Mouse (Mus musculus): ENCODE results near the gene Coq2.

Coq2 gene

DNA sequence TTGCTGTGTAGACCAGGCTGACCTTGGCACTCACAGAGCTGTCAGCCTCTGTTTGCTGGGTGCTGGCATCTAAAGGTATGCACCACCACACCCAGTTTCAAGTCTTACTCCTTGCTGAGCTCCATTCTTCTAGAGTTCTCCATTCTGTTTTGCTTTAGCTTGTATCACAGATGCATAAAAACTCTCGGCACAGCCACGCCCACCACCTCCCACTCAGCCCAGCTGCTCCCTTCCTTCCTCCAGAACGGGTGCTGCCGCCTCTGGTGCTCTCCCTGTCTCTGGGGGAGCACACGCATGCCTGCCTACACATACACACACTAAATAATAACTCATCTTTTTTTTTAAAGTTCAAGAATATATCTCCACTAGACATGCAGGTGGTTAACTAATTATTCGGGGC lies 16.5 kb downstream of the Coq2 start:
- DNase-seq (ENCODE audit: low spot score), result no peak

DNA sequence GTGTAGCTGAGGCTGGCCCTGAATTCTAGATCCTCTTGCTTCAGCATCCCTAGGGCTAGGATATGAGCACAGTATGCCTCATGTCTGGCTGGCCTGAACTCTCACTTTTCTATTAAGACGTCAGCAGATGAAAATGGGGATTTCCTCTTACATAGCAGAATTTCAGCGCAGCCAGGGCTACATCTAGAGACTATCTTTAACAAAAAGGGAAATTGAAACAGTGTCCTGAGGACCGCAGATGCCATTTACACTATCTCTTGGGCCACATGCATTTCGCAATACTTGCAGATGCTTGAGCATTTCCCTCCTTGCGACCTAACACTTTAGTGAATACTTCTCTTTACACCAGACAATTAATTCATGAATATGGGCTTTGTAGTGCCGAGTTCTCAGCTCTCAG lies 18.6 kb downstream of the Coq2 start:
- DNase-seq (ENCODE audit: low spot score), result no peak

DNA sequence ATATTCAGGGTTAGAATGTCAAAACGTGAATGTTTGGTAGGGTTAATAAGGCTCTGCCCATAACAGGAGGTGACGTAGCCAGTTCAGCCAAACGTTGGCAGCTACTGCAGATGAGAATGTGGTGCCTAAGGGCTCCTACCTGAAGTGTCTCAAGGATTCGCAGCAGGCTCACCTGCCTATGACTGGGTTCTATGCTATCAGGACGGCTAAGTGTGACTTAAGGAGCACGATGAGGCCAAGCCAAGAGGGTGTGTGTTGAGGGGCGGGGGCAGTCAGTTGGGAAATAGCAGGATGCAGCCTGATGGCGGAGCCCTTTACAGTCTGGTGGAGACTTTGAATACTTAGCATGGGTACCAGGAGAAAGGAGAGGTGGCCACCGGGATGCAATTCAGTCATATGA lies 22.6 kb downstream of the Coq2 start:
- no peak for DNase-seq (ENCODE audit: low spot score)

DNA sequence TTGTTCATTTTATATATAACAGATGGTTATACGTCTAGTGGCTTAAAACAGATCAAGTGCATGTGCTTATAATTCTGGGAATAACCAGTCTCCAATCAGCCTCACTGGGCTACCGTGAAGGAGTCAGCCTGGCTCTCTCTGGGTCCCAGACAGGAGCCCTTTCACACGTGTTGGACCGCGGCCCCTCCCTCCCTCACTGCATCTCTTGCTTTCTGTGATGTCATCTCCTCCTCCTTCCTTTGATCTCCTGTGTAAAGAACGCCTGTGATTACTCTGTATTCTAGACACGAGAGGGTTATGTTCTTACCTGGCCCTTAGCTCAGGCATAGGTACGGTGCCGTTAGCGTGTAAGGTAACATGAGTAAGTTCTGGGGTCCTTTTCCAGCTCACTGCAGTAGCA lies 23.5 kb downstream of the Coq2 start:
- no peak for DNase-seq (ENCODE audit: low spot score)

DNA sequence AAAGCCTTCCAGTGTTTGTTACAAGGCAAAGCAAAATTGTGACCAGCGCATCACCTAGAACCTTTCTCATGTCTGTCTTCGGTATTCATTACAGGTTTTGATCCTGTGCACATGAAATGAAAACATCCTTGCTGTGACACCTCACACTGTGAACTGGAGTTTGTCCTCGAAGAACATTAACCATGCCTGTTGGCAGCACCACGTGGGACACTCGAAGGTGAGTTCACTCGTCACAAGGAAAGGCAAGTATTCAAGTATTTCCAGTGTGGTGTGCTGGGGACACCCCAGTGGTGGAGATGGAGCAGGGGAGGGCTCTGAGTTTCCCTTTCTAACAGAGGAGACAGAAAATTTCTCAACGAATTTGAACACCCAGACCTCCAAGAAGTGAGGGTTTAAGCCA lies 24.0 kb downstream of the Coq2 start:
- no peak for DNase-seq (ENCODE audit: low spot score)

DNA sequence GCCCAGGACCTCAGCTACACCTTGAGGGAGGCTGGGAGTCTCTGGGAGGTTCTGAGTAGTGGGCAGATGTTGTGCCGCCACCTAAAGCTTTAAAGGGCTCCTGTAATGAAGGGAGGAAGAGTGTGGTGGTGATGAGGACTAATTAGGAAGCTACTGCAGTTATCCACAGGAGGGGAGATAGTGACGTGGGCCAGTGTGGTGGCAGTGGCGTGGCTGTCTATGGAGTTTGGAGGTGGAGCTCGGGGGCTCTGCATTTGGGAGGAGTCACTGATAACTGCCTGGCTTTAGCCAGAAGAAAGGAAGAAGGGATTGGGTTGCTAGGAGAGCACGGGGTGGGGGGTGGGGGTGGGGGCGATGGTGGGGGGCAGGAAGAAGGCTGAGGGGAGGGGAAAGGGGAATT lies 26.4 kb downstream of the Coq2 start:
- no peak for DNase-seq (ENCODE audit: low spot score)

DNA sequence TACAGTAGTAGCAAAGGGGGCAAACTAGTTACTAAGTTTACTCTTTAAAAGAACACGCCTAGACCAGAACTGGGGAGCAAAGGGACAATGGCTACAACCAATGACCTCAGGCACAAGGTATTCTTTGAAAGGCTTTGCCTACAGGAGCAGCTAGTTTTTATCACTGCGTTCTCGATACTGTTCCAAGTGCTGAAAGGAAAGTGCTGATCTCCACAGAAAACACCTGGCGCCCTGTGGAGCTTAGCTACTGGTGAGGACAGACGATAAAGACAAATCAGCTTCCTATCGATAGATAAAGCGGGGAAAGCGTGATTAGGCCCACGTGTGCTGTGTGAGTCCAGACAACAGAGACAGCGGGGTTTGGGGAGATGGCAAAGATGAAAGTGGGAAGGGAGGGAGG lies 26.9 kb downstream of the Coq2 start:
- no peak for DNase-seq (ENCODE audit: low spot score)

DNA sequence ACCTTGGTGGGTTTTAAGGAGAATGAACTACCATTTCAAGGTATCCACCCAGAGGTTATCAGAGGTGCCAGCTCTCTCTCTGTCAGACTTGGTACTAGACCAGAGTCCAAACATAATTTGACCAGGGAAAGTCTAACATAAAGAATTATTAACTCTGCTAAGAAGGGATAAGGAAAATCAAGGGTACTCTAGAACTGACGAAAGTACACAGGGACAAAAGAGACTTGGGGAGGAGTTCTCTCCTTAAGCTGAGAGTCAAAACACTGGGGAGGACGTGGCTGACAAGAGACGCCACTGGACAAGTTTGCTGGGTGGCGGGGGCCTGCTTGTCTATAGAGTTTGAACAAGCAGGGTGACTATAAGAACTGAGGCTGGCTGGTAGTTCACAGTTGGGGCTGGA lies 28.4 kb downstream of the Coq2 start:
- DNase-seq (ENCODE audit: low spot score), result no peak

DNA sequence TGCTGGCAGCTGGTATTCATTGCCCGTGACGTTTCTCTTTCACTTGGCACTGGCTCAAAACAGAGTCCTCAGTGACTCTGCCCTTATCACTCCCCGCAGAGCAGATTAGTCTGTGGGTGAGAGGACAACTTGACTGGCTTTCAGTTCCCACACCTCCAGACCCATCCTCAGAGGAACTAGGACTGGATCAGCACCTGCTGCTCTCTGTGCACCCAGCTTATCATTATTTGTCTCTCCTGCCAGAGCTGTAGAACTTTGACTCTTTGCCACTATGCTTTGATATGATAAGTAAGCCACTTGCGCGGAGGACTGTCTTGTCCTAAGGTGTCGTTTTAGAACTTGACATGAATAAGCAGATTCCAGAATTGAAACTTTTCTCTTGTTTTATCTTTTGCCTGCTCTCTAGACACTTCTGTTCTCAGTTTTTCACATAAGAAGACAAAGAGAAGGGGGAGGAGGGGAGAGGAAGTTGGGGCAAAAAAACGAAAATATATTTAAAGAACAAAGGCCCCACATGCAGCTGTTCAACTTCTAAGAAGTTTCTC lies 30.9 kb downstream of the Coq2 start:
- no peak for DNase-seq (ENCODE audit: low spot score)

DNA sequence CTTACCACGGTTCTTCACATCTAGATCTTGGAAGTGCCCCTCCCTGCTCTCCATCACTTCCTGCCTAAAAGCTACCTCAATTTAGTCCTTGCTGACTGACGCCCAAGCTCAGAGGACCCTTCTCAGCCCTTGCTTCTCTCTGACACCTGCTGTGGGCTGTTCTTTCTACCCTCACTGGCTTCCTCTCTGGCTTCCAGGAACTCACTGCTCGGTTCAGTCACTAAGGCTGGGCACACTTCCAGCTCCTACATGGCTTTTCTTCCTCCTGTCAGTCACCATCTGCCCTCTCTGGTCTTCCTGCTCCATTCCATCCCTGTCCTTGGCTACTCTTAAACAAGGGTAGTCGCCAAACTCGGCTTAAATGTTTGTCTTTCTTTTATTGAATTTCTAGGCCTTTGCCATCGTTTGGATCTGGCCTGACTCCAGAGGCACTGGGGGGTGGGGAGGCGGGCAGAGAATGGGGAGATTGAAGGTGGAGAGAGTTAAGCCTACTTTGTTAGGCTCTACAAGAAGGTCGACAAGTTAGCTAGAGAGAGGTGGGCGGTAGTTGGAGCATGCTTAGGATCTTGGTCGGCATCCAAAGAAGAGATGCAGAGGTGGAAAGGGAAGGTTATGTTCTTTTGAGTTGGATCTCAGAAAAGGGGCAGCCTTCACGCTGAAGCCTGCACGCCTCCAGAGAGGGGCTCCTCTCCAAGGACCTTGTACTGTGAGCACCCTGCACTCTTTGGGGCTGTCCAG lies 31.5 kb downstream of the Coq2 start:
- no peak for DNase-seq (ENCODE audit: low spot score)

DNA sequence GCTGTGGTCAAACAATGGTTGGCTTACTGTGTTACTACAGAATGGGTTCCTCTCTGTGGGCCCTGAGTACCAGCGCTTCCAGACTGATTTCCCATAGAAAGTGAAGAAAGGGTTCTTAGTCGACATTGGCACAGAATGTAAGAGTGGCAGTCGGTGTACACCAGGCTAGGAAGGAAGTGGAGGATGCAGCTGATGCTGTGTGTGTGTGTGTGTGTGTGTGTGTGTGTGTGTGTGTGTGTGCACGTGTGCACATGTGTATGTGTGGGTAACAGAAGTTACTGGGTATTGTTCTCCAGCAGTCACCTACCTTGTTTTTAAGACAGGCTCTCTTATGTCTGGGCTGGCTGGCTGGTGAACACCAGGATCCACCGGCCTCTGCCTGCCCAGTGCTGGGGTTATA lies 32.6 kb downstream of the Coq2 start:
- no peak for DNase-seq (ENCODE audit: low spot score)

DNA sequence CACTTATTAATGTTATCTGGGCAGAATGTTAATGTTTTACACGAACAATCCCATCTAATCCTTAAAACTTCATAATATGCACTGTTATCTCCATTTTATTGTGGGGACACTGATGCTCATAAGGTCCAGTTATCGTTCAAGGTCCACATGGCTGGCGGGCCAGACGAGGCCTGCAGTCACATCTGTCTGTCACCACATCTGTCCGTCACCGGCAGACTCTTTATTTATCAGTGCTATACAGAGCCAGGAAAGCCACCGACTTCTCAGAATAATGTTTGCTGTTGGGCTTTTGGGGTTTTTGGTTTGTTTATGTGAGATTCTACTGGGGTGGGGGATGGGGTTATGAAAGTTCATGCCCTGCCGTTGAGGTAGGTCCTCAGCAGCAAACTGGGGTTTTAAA lies 36.5 kb downstream of the Coq2 start:
- no peak for DNase-seq (ENCODE audit: low spot score)

DNA sequence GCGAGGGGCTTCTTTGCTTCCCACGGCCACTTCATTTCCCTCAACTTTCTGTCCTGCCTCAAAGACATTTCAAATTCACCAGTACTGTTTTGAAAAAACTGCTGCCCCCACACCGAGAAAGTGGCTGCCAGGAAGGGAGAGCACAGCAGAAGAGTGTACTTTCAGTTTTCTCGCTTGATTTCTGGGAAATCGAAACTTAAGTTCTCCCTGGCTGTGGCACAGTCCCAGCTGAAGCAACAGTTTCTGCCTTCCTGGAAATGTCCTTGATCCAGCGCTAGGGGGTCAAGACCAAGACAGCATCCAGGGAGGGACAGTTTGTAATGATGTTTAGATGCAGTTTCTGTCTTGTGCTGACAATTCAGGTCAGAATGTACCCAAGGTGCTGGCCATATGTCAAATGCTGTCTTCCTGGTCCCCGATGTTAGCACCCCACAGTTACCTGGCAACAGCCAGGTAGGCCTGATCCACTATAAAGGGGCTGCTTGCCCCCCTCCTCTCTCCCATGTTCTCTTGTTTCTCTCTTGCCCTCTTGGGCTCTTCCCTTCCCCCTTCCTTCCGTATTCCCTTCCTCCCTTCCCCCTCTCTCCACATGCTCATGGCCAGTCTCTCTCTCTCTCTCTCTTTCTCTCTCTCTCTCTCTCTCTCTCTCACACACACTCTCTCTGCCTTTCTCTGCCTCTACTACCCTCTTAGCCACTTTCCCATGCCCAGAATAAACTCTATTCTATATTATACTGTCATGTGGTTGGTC lies 38.0 kb downstream of the Coq2 start:
- no peak for DNase-seq (ENCODE audit: low spot score)

DNA sequence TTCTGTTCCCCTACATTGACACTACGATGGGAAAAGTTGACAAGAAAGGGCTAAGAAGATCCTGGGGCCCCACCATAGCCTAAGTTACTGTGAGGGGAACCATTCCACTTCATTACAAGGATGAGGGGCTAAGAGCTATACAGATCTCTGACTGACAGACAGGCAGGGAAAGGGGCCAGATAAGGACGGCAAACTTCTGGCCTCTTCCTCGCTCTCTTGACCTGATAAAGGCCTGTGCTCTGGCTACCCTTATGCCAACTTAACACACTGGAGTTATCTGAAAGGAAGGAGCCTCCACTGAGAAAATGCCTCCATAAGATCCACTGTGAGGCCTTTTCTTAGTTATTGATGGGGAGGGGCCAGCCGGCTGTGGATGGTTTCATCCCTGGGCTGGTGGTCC lies 39.0 kb downstream of the Coq2 start:
- DNase-seq (ENCODE audit: low spot score), result no peak

DNA sequence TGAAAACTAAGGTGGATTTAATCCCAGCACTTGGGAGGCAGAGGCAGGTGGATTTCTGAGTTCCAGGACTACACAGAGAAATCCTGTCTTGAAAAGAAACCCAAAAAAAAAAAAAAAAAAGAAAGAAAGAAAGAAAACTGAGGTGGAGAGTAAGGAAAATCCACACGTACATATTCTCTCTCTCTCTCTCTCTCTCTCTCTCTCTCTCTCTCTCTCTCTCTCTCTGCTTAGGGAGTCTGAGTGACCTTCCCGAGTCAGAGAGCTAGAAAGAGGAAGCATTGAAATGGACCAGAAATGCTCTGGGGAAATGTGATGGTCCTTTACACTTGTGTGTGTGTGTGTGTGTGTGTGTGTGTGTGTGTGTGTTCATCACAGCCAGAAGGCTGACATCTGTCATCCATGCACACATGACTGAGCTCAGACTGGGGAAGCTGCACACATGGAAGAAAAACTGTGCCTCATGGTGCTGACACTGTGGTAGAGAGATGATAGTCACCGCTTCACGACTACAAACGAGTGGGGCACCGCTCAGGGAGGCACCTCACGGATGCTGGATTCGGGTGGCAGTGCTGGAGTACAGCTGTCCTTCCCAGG lies 40.0 kb downstream of the Coq2 start:
- no peak for DNase-seq (ENCODE audit: low spot score)

DNA sequence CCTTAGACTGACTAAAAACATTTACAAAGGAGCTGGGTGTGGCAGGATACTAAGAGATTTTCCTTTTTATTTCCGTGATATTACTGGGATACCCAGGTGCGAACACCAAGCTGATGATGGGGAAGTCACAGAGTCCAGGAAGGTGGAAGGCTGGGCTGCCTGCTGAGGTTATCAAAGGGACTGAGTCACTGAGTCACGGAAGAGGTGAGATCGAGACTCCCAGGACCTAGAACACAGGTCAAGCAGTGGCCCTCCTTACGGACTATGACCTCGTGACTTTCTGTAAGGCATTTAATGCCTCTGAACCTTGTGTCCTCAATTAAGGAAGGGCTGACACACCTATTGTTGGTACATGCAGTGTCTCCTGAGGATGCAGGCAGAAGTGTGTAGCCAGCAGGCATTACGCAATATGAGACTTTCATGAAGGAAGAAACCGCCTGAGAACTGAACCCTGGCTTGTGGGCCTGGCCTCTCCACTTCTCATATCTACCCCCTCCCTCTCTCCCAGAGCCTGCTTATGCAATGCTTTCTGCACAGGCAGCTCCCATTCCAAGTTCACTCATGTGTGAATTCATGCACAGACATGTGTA lies 42.3 kb downstream of the Coq2 start:
- DNase-seq (ENCODE audit: low spot score), result no peak

DNA sequence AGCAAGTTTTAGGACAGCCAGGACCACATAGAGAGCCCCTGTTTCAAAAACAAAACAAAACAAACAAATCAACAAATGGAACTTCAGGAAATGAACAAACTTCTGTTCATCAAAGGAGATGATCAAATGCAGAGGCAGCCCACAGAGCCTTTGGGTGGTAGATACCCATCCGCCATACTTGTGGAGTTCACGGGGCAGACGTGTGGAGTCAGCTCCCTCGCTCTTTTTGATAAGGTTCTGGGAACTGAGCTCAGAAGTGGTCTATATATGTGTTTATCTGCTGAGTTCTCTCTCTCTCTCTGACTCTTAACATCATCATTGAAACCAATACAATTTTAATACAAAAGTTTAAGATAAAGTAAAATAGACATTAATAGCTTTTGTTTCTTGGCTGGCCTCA lies 46.1 kb downstream of the Coq2 start:
- no peak for DNase-seq (ENCODE audit: low spot score)

DNA sequence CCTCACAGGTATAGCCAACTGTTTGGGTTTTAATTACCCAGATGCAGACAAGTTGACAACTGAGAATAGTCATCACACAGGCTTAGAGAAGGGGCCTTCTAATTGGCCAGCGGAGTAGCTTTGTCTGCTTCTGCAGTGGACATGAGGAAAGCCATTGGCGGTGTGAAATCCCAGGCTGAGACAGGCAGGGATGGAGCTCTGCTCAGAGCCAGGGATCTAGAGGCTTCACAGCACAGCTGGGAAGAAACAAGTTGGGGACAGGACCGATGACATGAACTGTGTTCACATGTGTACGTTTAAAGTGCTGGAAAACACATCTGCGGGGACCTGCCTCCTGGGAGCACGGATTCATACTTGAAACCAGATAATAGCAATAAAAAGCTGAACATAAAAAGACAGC lies 48.4 kb downstream of the Coq2 start:
- no peak for DNase-seq (ENCODE audit: low spot score)

DNA sequence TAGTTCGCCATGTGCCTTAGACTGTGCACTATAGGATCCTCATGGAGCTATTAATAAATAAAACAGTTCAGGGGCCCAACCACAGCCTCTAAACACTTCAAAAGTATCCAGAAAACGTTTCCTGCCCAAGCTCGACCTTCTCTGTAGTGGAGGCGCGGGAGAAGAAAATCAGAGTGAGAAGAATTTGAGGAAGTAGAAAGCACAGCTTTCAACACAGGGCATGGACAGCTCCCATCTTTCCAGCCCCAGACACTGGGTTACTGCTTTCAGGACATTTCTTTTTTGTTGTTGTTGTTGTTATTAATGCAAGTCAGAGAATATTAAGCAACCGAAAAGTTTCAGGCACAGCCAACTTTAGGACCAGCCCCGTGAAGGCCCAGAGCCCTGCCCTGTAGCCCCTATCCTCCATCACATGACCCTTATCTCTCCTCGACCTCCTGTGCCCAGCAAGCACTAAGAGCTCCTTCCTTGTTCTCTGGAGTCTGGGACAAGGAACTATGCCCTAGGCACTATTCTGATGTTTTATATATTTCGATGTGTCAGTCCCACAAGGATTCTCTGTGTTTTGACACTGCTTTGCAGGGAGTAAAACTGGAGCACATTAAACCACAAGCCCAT lies 50.1 kb downstream of the Coq2 start:
- no peak for DNase-seq (ENCODE audit: low spot score)

DNA sequence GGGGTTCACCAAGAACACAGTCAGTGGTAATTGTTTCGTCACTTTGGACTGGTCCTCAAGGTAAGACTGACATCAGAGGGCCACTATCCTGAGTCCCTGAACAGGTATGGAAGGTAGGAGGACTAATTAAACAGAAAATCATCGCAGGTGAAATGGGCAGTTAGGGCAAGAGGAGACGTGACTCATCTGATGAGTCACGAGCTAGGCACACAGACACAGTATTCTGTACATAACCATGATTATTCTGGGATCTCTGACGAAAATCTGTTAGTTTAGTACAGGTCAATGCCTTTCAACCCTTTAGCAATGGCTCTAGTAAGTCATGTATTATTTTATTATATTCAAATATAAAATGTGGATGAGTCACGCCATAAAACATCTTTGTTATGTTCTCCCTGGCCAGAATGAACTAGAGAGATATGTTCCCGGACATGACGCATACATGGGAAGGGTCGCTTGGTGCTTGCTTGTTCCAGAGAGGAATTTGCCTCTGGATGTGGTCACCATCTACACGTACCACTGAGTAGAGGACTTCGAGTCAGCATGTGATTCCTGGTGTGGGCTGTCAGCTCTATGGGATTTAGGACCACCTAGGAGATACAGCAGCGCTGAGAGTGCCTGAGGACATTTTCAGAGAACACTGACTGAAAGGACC lies 52.3 kb downstream of the Coq2 start:
- no peak for DNase-seq (ENCODE audit: low spot score)

DNA sequence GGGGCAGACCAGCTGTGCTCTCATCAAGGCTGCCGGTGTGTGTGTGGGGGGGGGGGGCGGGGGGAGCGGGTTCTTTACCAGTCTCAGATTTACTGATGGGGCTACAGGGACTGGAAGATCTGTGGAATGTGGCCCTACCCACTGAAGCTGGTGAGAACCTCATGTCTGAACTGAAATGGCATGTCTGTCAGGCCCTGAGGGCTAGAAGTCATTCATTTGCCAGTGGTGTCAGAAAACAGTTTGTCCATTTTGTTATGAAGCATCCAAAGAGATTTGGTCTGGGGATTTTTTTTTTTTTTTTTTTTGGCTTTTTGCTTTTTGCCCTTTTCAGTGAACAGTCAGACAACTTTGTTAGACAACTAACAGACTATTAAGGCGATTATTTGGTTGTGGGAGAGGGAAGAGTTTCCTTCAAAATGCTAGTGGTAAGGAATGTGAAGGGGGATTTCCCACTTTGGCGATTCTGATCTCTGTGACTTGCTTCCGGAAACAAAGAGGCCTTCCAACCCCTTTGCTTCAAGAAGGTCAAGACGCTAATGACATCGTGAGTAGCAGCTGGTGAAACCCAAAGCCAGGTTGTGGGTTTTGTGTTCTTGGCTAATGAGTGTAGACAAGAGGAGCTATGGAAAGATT lies 52.9 kb downstream of the Coq2 start:
- DNase-seq (ENCODE audit: low spot score), result no peak
